Mouse (Mus musculus) cortical plate, adult 2 months (tissue): ENCODE results near the gene Il20rb.

Experiments used
- CTCF ChIP-seq: fragments of 200-500 bp; IDR thresholded peaks from 2 replicates; pipeline ENCODE4 v1.5.1; 2011; ENCODE audit warnings: mild to moderate bottlenecking, control low read depth, low read length; ENCODE audit not compliant: insufficient read depth; ENCODE audit errors: extremely low read depth
- POLR2A ChIP-seq: fragments of 200-500 bp; IDR thresholded peaks from 2 replicates; pipeline ENCODE4 v1.6.1; 2011; ENCODE audit warnings: mild to moderate bottlenecking, low read length, control low read depth; ENCODE audit not compliant: insufficient read depth; ENCODE audit errors: extremely low read depth

- TF ChIP-seq CTCF (no peak), POLR2A (no peak)
Observed at GRCm38 (mm10) chr9:100481626-100482025, 5.0 kb downstream of the Il20rb start.
